Mouse (Mus musculus) forebrain, embryonic 16.5 days (tissue): Measurements from ENCODE around the gene Gtf3c6. TPM values are rescaled to one million over a fixed set of nuclear protein-coding genes. Genes with fewer than 3 reads are reported as not detected.
A peak's percentile ranks its signal among the peaks of the same experiment; 100 is the strongest.

Experiments used
- ATAC-seq: fragments of 200-750 bp; cut with Nextera tagmentation; 2 replicates; pipeline ENCODE4 v1.8.0; 2017; ENCODE audit warnings: mild to moderate bottlenecking, moderate library complexity
- H3K27ac ChIP-seq: fragments of 300-500 bp; sonication (generic); 2 replicates; pipeline ENCODE4 v1.5.1; 2014; ENCODE audit warnings: low read length, control low read depth
- H3K27me3 ChIP-seq: fragments of 300-500 bp; sonication (generic); replicated peaks from 2 replicates; pipeline ENCODE4 v1.6.1; 2014; ENCODE audit warnings: low read length; ENCODE audit not compliant: control insufficient read depth, insufficient read depth
- H3K36me3 ChIP-seq: fragments of 300-500 bp; sonication (generic); 2 replicates; pipeline ENCODE4 v1.6.1; 2014; ENCODE audit not compliant: control insufficient read depth, insufficient read depth
- H3K4me1 ChIP-seq: fragments of 300-500 bp; sonication (generic); replicated peaks from 2 replicates; pipeline ENCODE4 v1.6.1; 2014; ENCODE audit warnings: low read length; ENCODE audit not compliant: control insufficient read depth, insufficient read depth
- H3K4me2 ChIP-seq: fragments of 300-500 bp; sonication (generic); 2 replicates; pipeline ENCODE4 v1.6.1; 2014; ENCODE audit warnings: mild to moderate bottlenecking, low read length, control low read depth
- H3K4me3 ChIP-seq: fragments of 300-500 bp; sonication (generic); replicated peaks from 2 replicates; pipeline ENCODE4 v1.5.1; 2014; ENCODE audit warnings: mild to moderate bottlenecking, low read length, control low read depth
- H3K9ac ChIP-seq: fragments of 300-500 bp; sonication (generic); replicated peaks from 2 replicates; pipeline ENCODE4 v1.6.1; 2014; ENCODE audit warnings: low read depth, low read length, control low read depth
- H3K9me3 ChIP-seq: fragments of 300-500 bp; sonication (generic); 2 replicates; pipeline ENCODE4 v1.6.1; 2016; ENCODE audit warnings: low read length; ENCODE audit not compliant: control insufficient read depth
- WGBS: fragments of 180-500 bp; shearing (Covaris S2); extraction: QIAGEN DNeasy Blood & Tissue Kit; methylation state at CpG from one replicate; pipeline ENCODE4 v1.1.7; 2014; 5-methylcytosine and 5-hydroxymethylcytosine counted together
- polyA plus RNA-seq: library from polyadenylated mRNA; unstranded; fragments of >200 nt; fragmentation: Nextera tagmentation; extraction: Ambion mirVana; gene quantifications from 2 replicates; pipeline ENCODE4 v1.2.1, GENCODE M21; 2015

Gtf3c6 gene
- polyA plus RNA-seq, 1 experiment from 2014 or later, result 88.5 TPM

DNA sequence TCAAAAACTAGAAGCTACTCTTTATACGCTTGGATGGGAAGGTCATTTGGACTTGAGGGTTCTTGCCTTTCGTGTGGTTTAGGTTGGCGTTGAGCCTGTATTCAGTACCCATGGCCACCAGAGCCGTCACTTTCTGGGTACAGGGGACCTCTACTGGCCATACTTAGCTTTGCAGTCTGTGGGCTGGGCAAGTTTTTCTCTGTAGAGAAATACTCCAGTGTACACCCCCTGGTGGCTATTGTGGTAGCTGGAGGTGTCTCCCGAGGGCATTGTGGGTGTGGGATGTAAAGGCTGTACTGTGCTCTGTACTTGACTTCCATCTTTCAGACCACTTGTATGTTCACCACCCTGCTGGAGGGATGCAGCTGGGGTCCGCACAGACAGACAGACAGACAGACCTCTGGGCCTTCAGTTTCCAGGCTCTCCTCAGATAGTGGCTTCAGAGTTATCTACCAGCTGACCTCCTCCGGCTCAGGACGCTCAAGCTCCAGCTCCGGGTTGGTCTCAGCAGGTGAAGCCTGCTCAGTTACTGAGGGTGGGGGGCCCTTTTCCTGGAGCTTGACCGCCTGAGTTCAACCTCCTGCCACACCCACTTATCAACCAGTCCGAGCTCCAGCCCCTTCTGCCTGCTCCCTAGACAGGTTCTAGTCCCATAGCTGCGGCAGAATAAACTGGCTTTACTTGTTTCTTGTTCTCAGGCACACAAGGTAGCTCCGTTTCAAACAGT is 45.3 kb downstream of the Gtf3c6 start:
- no peak overlapping the region for H3K4me3 ChIP-seq
- H3K27me3 ChIP-seq, result no peaks in the 10 kb centered on the region
- no peaks in the 10 kb centered on the region for H3K4me1 ChIP-seq
- no peaks in the 10 kb centered on the region for H3K36me3 ChIP-seq
- 40% methylated on average over 13 of the region's 13 CpGs for WGBS
- no peaks in the 10 kb centered on the region for H3K9me3 ChIP-seq
- ATAC-seq, result peak; percentile 79
- H3K4me2 ChIP-seq, result no peak overlapping the region
- no peak overlapping the region for H3K9ac ChIP-seq
- no peak overlapping the region for H3K27ac ChIP-seq

Other genes with a start within 250 kb of the Gtf3c6 start
- 0.09 and 0.32 TPM in 2 replicates for gene Mfsd4b1, start 232.8 kb downstream of the Gtf3c6 start, polyA plus RNA-seq
- 1.9 and 2.2 TPM in 2 replicates for gene Slc16a10, start 115.8 kb downstream of the Gtf3c6 start, polyA plus RNA-seq
- gene Rpf2, start 11.1 kb downstream of the Gtf3c6 start, polyA plus RNA-seq, result 76.7 and 80.5 TPM in 2 replicates
- 46.3 and 47.0 TPM in 2 replicates for gene Amd1, start 44.1 kb upstream of the Gtf3c6 start, polyA plus RNA-seq
- gene Cdk19, start 81.5 kb upstream of the Gtf3c6 start, polyA plus RNA-seq, result 19.6 and 23.9 TPM in 2 replicates